Comparison of ENCODE assay signal across 8 mouse cellular contexts in the genomic region with DNA sequence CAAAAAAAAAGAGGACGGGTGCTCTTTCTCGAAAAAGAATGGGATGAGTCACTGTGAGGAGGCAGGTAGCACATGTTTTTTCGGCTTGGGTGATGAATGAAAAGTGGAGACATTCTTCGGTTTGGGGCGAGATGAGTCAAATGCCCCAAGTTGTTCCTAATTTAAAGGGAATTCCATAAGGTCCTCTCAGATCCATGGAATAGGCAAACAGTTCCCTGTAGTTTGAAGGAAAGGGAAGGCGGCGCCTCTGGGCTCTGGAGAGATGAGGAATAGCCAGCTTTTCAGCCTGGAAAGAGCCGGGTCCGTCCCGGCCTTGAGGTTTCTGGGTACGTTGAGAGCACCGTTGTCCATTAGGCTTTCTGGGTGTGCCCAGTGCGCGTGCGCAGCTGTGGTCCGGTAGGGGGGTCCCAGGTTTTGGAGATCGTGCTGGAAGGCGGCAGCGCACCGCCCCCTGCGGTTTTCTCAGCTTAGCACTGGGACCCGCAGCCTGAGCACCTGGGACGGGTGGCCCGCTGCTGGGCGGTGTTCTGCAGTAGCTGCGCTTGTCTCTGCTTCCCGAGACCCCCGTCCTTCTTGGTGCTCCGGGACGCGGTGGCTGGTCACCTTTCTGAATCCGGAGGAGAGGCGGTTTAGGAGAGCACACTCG. TPM values are rescaled to one million over a fixed set of nuclear protein-coding genes. Genes with fewer than 3 reads are reported as not detected.
A peak's percentile ranks its signal among the peaks of the same experiment; 100 is the strongest.
DNase-seq lines count a peak whose midpoint lies in the region; ATAC-seq and TF ChIP-seq lines count a peak whose summit lies in the region.

A gene (plus strand): TSS at position 394 of the 646 bp plus-strand sequence.

- no peak for TF ChIP-seq POLR2A in olfactory bulb, adult 2 months (IDR thresholded peaks at IDR 0.05; ENCODE audit: insufficient read depth, low read depth, low read length)

- peak within 1 kb of the TSS; percentile 95 for H3K27ac ChIP-seq in kidney, embryonic 15.5 days
- H3K27ac ChIP-seq in liver, embryonic 14.5 days = no peak within 1 kb of the TSS
- no peak within 1 kb of the TSS for H3K27ac ChIP-seq in olfactory bulb, adult 2 months (ENCODE audit: insufficient read depth, low read depth, low read length)

- H3K4me1 ChIP-seq in kidney, embryonic 15.5 days = peaks cover 63% of the 10 kb centered on the region
- peaks cover 8 to 9% of the 10 kb centered on the region in 2 experiments; a peak in 3 of 4 replicates for H3K4me1 ChIP-seq in liver, embryonic 14.5 days (replicated peaks; ENCODE audit: control insufficient read depth in 2 of 2, insufficient read depth in 2 of 2, low read length in 1 of 2)
- peaks cover 39% of the 10 kb centered on the region for H3K4me1 ChIP-seq in olfactory bulb, adult 2 months (ENCODE audit: control insufficient read depth, insufficient read depth, low read length)

- peak; percentile 58 for DNase-seq in ovary, postnatal 36 days (ENCODE audit: low spot score)
- DNase-seq in ovary, postnatal 14 days (ENCODE audit: low spot score) = no peak
- DNase-seq in cerebellum, adult 9-10 months = peak; percentile 57
- DNase-seq in frontal cortex, adult 2 months (ENCODE audit: extremely low spot score in 1 of 2, low spot score in 1 of 2) = peak in 1 of 2 experiments; percentile 55
- no peak for DNase-seq in liver, embryonic 14.5 days (ENCODE audit: low read depth in 3 of 3, low spot score in 3 of 3)
- no peak for DNase-seq in c-Kit-positive CD71-positive TER-119-positive erythroid progenitor cells, embryonic 14.5 days (ENCODE audit: low spot score)

- H3K9ac ChIP-seq in kidney, embryonic 15.5 days = peak within 1 kb of the TSS; percentile 69
- peak within 1 kb of the TSS; percentile 61 for H3K9ac ChIP-seq in liver, embryonic 14.5 days (replicated peaks)

- peak; percentile 19; the same call in 1 of the 2 replicates for TF ChIP-seq CTCF in liver, embryonic 14.5 days (IDR thresholded peaks at IDR 0.05; ENCODE audit: low read depth)
- TF ChIP-seq CTCF in olfactory bulb, adult 2 months (IDR thresholded peaks at IDR 0.05; ENCODE audit: insufficient read depth, low read depth, low read length) = no peak

- H3K9me3 ChIP-seq in kidney, embryonic 15.5 days (replicated peaks) = no peaks in the 10 kb centered on the region
- H3K9me3 ChIP-seq in liver, embryonic 14.5 days (ENCODE audit: control insufficient read depth, low read length) = no peaks in the 10 kb centered on the region

- WGBS in kidney, embryonic 15.5 days = under 1% methylated on average over 34 of the region's 34 CpGs
- under 1% methylated on average over 34 of the region's 34 CpGs for WGBS in liver, embryonic 14.5 days (ENCODE audit: insufficient replicate concordance)
- under 1% methylated on average over 34 of the region's 34 CpGs for WGBS in olfactory bulb, adult 2 months

- no peak for ATAC-seq in kidney, embryonic 15.5 days (replicated peaks; ENCODE audit: low FRiP score)
- no peak for ATAC-seq in liver, embryonic 14.5 days (ENCODE audit: insufficient read depth)

- no peak for TF ChIP-seq EP300 in liver, embryonic 14.5 days (IDR thresholded peaks at IDR 0.05; ENCODE audit: low read depth)

- H3K27me3 ChIP-seq in kidney, embryonic 15.5 days = peaks cover 24% of the 10 kb centered on the region
- H3K27me3 ChIP-seq in liver, embryonic 14.5 days (ENCODE audit: control insufficient read depth, insufficient read depth, low read length) = peaks cover 51% of the 10 kb centered on the region

- H3K4me3 ChIP-seq in kidney, embryonic 15.5 days (replicated peaks) = peak within 1 kb of the TSS; percentile 84
- peak within 1 kb of the TSS; percentile 57 to 61 for H3K4me3 ChIP-seq in liver, embryonic 14.5 days (ENCODE audit: insufficient read depth in 1 of 2, low read depth in 2 of 2, low read length in 2 of 2)
- H3K4me3 ChIP-seq in olfactory bulb, adult 2 months (ENCODE audit: insufficient read depth, low read depth, low read length) = peak within 1 kb of the TSS; percentile 81

- H3K36me3 ChIP-seq in kidney, embryonic 15.5 days = no peaks in the 10 kb centered on the region
- H3K36me3 ChIP-seq in liver, embryonic 14.5 days (replicated peaks; ENCODE audit: control insufficient read depth, insufficient read depth, low read depth) = no peaks in the 10 kb centered on the region

- H3K4me2 ChIP-seq in kidney, embryonic 15.5 days = peak within 1 kb of the TSS; percentile 96
- peak within 1 kb of the TSS; percentile 88 for H3K4me2 ChIP-seq in liver, embryonic 14.5 days (ENCODE audit: low read depth)

RNA-seq across cellular contexts. Expression of the gene that starts here (rescaled TPM):
- polyA plus RNA-seq in frontal cortex, adult 2 months (2012; rRNA removed) = 26.1 and 26.4 TPM in 2 replicates
- polyA plus RNA-seq in kidney, embryonic 15.5 days (2015; fragmentation: Nextera tagmentation; extraction: Ambion mirVana) = 2.5 and 2.9 TPM in 2 replicates
- 0.87 and 0.90 TPM in 2 replicates for polyA plus RNA-seq in liver, embryonic 14.5 days (2012; rRNA removed)
- polyA plus RNA-seq in liver, embryonic 14.5 days (2014; fragmentation: Nextera tagmentation; extraction: Ambion mirVana) = 0.08 and 0.14 TPM in 2 replicates
- not detected in 2 replicates for polyA plus RNA-seq in olfactory bulb, adult 2 months (2012; ENCODE audit: insufficient read depth, insufficient read length, low replicate concordance, missing spikeins)

Comparison
In these comparisons a context has a peak if more than half of its experiments do, and no peak if none do; other contexts are left out.
1. DNase-seq: peak in ovary, postnatal 36 days (single experiment) and cerebellum, adult 9-10 months (single experiment); none in ovary, postnatal 14 days (single experiment), liver, embryonic 14.5 days (0 of 3) and c-Kit-positive CD71-positive TER-119-positive erythroid progenitor cells, embryonic 14.5 days (single experiment).
2. Peak in every context shown above with its lines, with median percentiles within 50 percentile points of each other: H3K4me3 ChIP-seq.